Mouse (Mus musculus): ENCODE results near the gene Sys1.

Sys1 gene

GRCm38 (mm10) chr2:164497691-164498268 is 41.0 kb downstream of the Sys1 start:
- DNase-seq (ENCODE audit: low spot score), result no peak

DNA sequence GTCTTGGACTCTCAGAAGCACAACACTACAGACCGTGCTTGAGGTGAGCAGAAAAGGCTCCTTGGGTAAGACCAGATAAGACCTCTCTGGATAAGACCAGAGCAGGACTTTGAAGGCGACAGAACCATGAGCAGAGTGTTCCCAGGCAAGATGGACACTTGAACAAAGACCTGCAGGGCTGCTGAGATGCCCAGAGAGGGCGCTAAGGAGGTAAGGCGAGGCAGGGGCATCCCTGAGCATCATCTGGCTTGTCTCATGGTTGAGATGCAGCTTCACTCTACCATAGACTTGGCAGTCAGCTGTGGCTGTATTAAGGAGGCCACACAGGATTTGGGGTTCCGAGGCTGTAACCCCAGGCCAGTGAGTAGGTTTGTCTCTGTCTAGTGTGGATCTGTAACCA is 42.6 kb downstream of the Sys1 start:
- no peak for DNase-seq (ENCODE audit: low spot score)

DNA sequence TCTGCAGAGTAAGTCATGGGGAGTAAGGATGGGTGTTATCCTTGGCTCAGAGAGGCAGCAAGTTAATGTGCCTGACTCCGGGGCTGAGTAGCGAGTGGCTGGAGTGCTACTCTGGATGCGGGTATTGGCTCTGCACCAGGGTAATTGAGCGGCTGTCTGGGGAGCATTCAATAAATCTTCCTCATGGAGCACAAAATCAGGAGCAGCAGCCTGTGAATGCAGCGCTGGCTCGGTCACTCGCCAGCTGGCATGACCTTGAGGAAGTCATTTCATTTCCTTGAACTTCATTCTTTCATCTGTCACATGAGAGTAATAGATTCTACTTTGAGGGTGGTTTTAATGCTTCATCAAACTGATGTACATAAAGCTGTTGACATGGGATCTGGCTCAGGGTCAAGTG is 43.7 kb downstream of the Sys1 start:
- no peak for DNase-seq (ENCODE audit: low spot score)

DNA sequence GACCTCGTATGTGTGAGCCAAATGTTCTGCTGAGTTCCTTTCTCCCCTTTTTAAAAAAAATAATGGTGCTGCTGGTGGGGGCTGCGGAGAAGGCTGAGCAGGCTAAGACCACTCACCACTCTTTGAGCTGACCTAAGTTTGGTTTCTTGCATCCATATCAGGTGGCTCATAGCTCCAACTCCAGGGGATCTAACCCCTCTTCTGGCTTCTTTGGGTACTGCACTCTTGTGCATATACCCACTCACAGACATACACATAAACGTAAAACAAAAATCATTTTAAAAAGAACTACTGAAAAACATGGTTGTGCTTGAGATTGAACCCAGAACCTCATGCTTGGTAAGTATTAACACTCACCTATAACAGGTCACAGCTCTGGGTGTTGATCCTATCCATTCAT is 48.2 kb downstream of the Sys1 start:
- no peak for DNase-seq (ENCODE audit: low spot score)

DNA sequence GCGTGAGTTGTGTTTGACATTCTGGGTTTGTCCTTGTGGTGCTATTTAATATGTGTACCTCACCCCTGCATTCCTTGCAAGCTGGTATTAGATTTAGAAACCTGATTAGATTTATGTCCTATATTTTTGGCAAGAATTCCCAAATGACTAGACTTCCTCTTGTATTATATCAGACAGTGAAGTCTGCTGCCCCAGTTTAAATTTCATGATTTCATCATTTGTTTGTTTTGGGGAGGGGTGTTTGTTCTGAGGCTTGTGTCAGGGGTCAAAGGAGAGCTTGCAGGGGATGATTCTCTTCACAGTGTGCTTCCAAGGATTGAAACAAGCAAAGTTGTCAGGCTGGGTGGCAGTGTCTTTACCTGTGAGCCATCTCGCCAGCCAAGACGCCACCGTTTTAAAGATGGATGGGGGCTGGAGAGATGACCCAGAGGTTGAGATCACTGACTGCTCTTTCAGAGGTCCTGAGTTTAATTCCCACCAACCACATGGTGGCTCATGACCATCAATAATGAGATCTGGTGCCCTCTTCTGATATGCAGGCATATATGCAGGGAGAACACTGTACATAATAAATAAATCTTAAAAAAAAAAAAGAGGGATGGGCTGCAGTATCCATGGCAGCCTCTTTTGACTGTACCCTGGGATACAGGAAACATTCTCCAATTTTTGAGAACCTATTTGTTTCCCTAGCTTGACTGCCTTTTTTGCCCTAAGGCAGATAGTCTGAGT is 49.0 kb downstream of the Sys1 start:
- DNase-seq (ENCODE audit: low spot score), result no peak

- DNase-seq (ENCODE audit: low spot score), result no peak
Observed at GRCm38 (mm10) chr2:164507811-164508210, 51.0 kb downstream of the Sys1 start.

GRCm38 (mm10) chr2:164510621-164511190 is 53.9 kb downstream of the Sys1 start:
- no peak for DNase-seq (ENCODE audit: low spot score)

DNA sequence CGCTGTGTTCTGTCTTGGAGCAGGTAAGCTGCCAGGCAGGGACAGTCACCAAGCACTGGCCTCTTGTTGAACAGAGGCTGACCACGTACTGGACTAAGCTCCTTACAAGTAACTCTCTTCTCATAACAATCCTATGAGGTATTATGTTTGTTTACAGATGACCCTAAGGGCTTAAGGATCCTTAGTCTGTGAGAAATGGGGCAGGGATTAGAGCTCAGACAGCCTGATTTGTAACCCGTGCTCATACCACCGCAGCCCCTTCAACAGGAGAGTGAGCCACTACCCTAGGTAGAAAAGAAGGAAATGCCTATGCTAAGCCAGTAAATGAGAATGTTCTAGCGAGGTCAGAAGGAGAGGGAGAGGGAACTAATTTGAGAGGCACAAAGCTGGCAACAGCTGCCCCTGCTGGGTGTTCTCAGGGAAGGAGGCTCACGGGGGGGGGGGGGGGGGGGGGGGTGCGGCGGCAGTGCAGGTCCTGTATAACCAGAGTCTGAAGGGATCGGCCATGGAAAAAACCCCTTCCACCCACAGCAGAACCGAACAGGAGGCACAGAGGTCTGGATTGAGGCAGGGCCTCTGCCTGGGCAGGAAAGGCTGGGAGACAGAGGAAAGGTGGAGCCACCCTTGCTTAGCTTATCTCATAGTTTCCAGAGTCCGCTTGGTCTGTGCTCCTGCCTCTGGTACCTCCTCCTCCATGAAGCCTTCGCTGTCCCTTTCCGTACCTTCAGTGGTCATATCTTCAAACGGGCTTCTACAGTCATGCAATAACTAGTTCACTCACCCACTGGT is 55.6 kb downstream of the Sys1 start:
- no peak for DNase-seq (ENCODE audit: low spot score)

GRCm38 (mm10) chr2:164513389-164513788 is 56.6 kb downstream of the Sys1 start:
- no peak for DNase-seq (ENCODE audit: low spot score)

- no peak for DNase-seq (ENCODE audit: low spot score)
Observed at GRCm38 (mm10) chr2:164514916-164515315, 58.2 kb downstream of the Sys1 start.

GRCm38 (mm10) chr2:164515897-164516296 is 59.1 kb downstream of the Sys1 start:
- DNase-seq (ENCODE audit: low spot score), result no peak

- DNase-seq (ENCODE audit: low spot score), result no peak
Observed at GRCm38 (mm10) chr2:164516592-164516991, 59.8 kb downstream of the Sys1 start.

DNA sequence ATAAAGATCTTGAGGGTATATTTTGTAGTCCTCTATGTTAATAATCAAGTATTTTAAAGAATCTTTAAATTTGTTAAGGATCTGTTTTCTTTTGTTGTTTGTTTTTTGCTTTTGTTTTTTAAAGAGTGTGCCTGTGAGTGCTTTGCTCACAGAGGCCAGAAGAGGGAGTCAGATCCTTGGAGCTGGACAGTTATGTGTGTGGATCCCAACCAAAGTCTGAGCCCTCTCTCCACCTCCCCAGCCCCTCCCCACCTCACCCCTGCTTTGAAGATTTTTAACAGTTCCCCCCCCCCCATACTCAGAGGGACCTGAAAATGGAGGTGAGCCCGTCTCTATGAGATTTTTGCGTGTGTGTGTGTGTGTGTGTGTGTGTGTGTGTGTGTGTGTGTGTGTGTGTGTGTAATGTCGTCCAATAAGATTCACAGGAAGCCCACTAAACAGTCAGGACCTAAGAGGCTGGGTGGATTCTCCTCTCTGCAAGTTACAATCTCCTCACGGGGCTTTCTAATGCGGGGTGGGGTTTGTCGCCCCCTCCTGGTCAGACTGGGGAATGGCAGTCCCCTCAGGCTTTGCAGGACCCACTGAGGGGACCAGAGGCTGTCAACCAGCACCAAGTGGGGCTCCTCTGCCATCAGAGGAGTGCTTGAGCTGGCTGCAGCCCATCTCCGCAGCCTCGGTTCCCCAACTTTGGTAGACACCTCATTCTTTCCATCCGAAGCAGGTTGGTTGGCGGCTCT is 60.9 kb downstream of the Sys1 start:
- DNase-seq (ENCODE audit: low spot score), result peak; percentile 73

GRCm38 (mm10) chr2:164518266-164519170 is 61.8 kb downstream of the Sys1 start:
- no peak for DNase-seq (ENCODE audit: low spot score)

DNA sequence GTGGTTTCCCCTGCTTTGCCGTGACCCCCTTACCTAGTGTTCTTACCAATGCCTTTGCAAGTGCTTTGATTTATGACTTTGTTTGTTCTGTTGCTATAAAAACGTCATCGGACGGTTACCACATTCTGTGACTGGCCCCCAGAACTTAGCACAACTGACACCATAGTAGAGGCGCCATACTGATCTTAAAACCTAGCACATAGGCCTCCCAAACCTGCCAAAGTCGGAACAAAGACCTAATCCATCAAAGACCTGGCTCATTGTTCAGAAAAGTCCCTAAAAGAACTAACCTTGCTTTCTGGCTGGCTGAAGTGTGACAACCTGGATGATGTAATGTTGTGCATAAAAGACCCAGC is 62.4 kb downstream of the Sys1 start:
- no peak for DNase-seq (ENCODE audit: low spot score)

DNA sequence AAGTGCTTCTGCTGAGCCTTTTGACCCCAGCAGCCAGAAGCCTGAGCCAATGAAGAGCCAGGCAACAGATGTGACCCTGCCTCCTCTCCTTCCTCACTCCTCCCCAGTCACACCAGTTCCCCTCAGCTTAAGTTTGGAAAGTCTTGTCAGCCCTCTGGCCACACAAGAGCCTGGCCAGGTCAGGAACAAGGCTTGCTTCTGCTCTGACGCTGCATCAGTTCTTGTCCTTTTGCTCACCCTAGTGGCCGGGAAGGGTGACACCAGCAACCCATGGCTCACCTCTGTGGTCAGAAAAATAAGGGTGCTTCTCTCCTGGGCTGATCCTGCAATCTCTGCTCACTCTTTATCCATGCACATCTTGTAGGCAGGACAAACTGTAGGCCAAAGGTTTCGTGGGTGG is 64.0 kb downstream of the Sys1 start:
- DNase-seq (ENCODE audit: low spot score), result peak; percentile 11

DNA sequence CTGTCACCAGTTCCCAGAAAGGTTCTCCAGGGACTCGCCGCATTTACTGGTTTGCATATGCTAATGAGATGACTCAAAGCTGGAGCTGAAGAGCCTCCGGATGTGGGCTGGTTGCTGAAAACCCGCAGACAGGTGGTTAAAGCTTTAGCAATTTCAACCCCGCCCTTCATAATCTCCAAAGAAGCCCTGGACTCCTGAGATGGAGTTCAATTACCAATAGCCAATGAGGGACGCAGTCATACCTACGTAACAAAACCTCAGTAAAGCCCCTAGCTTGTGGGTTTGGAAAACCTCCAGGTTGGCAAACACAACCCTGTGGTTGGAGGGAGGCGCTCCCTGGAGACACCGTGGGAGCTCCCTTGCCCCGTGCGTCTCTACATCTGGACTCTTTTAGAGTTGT is 65.1 kb downstream of the Sys1 start:
- peak; percentile 88 for DNase-seq (ENCODE audit: low spot score)

DNA sequence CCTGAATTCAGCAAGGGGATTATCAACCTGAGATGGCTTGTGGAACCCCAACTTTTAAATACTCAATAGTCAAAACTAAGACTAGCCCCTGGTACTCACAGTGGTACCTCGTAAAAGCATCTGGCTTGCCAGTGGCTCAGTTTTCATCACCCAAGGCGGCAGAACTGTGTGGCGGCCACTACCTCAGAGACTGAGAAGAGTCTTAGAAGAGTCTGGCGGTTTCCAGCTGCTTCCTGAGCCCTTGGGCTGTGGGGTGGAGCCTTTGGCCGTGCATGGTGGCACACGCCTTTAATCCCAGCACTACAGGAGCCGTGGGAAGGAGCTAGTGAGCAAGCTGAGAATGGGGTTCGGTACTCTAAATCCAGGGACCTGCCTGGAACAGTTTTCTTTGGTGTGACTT is 65.5 kb downstream of the Sys1 start:
- DNase-seq (ENCODE audit: low spot score), result peak; percentile 38

DNA sequence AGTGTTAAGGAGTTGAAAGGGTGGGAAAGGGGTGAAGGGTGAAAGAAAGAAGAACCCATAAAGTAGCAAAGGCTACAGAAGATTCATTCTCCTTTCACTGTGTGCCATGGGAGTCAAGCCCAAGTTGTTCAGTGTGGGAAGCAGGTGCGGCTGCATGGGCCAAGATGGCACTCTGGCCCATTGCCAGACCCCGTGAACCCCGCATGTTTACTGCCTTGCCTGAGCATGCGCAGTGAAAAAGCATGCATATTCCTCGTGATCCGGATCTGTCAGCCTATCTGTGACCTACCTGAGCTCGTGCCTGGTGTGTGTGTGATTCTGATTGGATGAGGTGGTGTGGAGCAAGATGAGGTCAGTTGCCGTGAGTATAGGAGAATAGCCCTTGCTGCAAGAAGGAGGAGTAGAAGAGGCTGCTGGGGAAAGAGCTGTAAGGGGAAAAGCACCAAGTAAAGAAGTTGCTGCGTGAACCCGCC is 66.6 kb downstream of the Sys1 start:
- DNase-seq (ENCODE audit: low spot score), result no peak

GRCm38 (mm10) chr2:164528557-164528956 is 71.8 kb downstream of the Sys1 start:
- DNase-seq (ENCODE audit: low spot score), result no peak

All from T-cell, adult 2 months (primary cell).